Mouse (Mus musculus): ENCODE data around the gene Srsf2.
"Not testable (repeated sequence)": the region's sequence is repeated elsewhere in the genome, so short reads cannot be mapped to it uniquely, and the experiment has no call there.

Gene Srsf2

GRCm38 (mm10) chr11:116853512-116853928 is 626 bp upstream of the Srsf2 start:
- peak; percentile 95 for DNase-seq (ENCODE audit: low spot score)

- DNase-seq (ENCODE audit: low spot score): peak; percentile 57
Observed at GRCm38 (mm10) chr11:116852291-116852890, 503 bp downstream of the Srsf2 start, which contains the start of gene Mfsd11. TSS of gene Mfsd11 (plus strand) at chr11:116852440.

GRCm38 (mm10) chr11:116851576-116852290 is 1.2 kb downstream of the Srsf2 start:
- no peak for DNase-seq (ENCODE audit: low spot score)

- DNase-seq (ENCODE audit: low spot score): no peak
Observed at GRCm38 (mm10) chr11:116850833-116851477, 1.9 kb downstream of the Srsf2 start.

- no peak for DNase-seq (ENCODE audit: low spot score)
Observed at GRCm38 (mm10) chr11:116850085-116850484, 2.8 kb downstream of the Srsf2 start.

- DNase-seq (ENCODE audit: low spot score): no peak
Observed at GRCm38 (mm10) chr11:116849587-116849986, 3.3 kb downstream of the Srsf2 start.

- not testable (repeated sequence) for DNase-seq (ENCODE audit: low spot score)
Observed at GRCm38 (mm10) chr11:116848877-116849178, 4.1 kb downstream of the Srsf2 start.

- no peak for DNase-seq (ENCODE audit: low spot score)
Observed at GRCm38 (mm10) chr11:116848086-116848876, 4.6 kb downstream of the Srsf2 start.

GRCm38 (mm10) chr11:116847187-116848085 is 5.5 kb downstream of the Srsf2 start:
- no peak for DNase-seq (ENCODE audit: low spot score)

GRCm38 (mm10) chr11:116846593-116847181 is 6.2 kb downstream of the Srsf2 start:
- no peak for DNase-seq (ENCODE audit: low spot score)

GRCm38 (mm10) chr11:116843261-116844233 is 9.3 kb downstream of the Srsf2 start, which contains the start of the genes Mettl23 and Jmjd6:
TSS of gene Mettl23 (plus strand) at chr11:116843278.
TSS of gene Jmjd6 (minus strand) at chr11:116843449.
- DNase-seq (ENCODE audit: low spot score): peak; percentile 94

- peak; percentile 45 for DNase-seq (ENCODE audit: low spot score)
Observed at GRCm38 (mm10) chr11:116842531-116843260, 10.2 kb downstream of the Srsf2 start.

GRCm38 (mm10) chr11:116840748-116841147 is 12.1 kb downstream of the Srsf2 start:
- no peak for DNase-seq (ENCODE audit: low spot score)

GRCm38 (mm10) chr11:116839601-116840000 is 13.3 kb downstream of the Srsf2 start:
- DNase-seq (ENCODE audit: low spot score): no peak

GRCm38 (mm10) chr11:116838936-116839335 is 14.0 kb downstream of the Srsf2 start:
- no peak for DNase-seq (ENCODE audit: low spot score)

- no peak for DNase-seq (ENCODE audit: low spot score)
Observed at GRCm38 (mm10) chr11:116837441-116837840, 15.5 kb downstream of the Srsf2 start.

- no peak for DNase-seq (ENCODE audit: low spot score)
Observed at GRCm38 (mm10) chr11:116836283-116836682, 16.6 kb downstream of the Srsf2 start.

- no peak for DNase-seq (ENCODE audit: low spot score)
Observed at GRCm38 (mm10) chr11:116834954-116835353, 17.9 kb downstream of the Srsf2 start.

GRCm38 (mm10) chr11:116832172-116832685 is 20.7 kb downstream of the Srsf2 start:
- no peak for DNase-seq (ENCODE audit: low spot score)

Measured in ovary, postnatal 14 days (tissue).